Mouse (Mus musculus): ENCODE measurements around the gene Cox15.

Gene Cox15

GRCm38 (mm10) chr19:43761543-43762256, 8.9 kb upstream of the Cox15 start:
- no peak for ATAC-seq (ENCODE audit: low TSS enrichment)

- peak; percentile 62; the same call in 1 of the 2 replicates for ATAC-seq (ENCODE audit: low TSS enrichment)
These were observed 7.7 kb upstream of the Cox15 start for GRCm38 (mm10) chr19:43760504-43760903.

GRCm38 (mm10) chr19:43754872-43755271, 2.1 kb upstream of the Cox15 start:
- no peak for ATAC-seq (ENCODE audit: low TSS enrichment)

- ATAC-seq (ENCODE audit: low TSS enrichment) = no peak
These were observed 1.4 kb upstream of the Cox15 start for GRCm38 (mm10) chr19:43754237-43754636.

GRCm38 (mm10) chr19:43753226-43753835, 531 bp upstream of the Cox15 start:
- ATAC-seq (ENCODE audit: low TSS enrichment) = peak; percentile 77

GRCm38 (mm10) chr19:43750008-43750407, 2.8 kb downstream of the Cox15 start:
- no peak for ATAC-seq (ENCODE audit: low TSS enrichment)

- ATAC-seq (ENCODE audit: low TSS enrichment) = no peak
These were observed 4.9 kb downstream of the Cox15 start for GRCm38 (mm10) chr19:43747877-43748276.

GRCm38 (mm10) chr19:43745740-43746139, 7.1 kb downstream of the Cox15 start:
- no peak for ATAC-seq (ENCODE audit: low TSS enrichment)

- no peak for ATAC-seq (ENCODE audit: low TSS enrichment)
These were observed 9.4 kb downstream of the Cox15 start for GRCm38 (mm10) chr19:43743401-43743800.

- ATAC-seq (ENCODE audit: low TSS enrichment) = peak; percentile 76
These were observed 14.4 kb downstream of the Cox15 start for GRCm38 (mm10) chr19:43738409-43738808.

GRCm38 (mm10) chr19:43731157-43731556, 21.6 kb downstream of the Cox15 start:
- ATAC-seq (ENCODE audit: low TSS enrichment) = no peak

- no peak for ATAC-seq (ENCODE audit: low TSS enrichment)
These were observed 22.8 kb downstream of the Cox15 start for GRCm38 (mm10) chr19:43730037-43730428.

- no peak for ATAC-seq (ENCODE audit: low TSS enrichment)
These were observed 23.3 kb downstream of the Cox15 start for GRCm38 (mm10) chr19:43729296-43730036.

GRCm38 (mm10) chr19:43726510-43727146, 26.2 kb downstream of the Cox15 start:
- ATAC-seq (ENCODE audit: low TSS enrichment) = no peak

GRCm38 (mm10) chr19:43724821-43725220, 28.0 kb downstream of the Cox15 start:
- ATAC-seq (ENCODE audit: low TSS enrichment) = no peak

- no peak for ATAC-seq (ENCODE audit: low TSS enrichment)
These were observed 28.6 kb downstream of the Cox15 start for GRCm38 (mm10) chr19:43724194-43724593.

GRCm38 (mm10) chr19:43723501-43723900, 29.3 kb downstream of the Cox15 start:
- ATAC-seq (ENCODE audit: low TSS enrichment) = no peak

- no peak for ATAC-seq (ENCODE audit: low TSS enrichment)
These were observed 29.9 kb downstream of the Cox15 start for GRCm38 (mm10) chr19:43722891-43723290.

GRCm38 (mm10) chr19:43720061-43720460, 32.7 kb downstream of the Cox15 start:
- peak; percentile 87 for ATAC-seq (ENCODE audit: low TSS enrichment)

GRCm38 (mm10) chr19:43711971-43712370, 40.8 kb downstream of the Cox15 start:
- no peak for ATAC-seq (ENCODE audit: low TSS enrichment)

GRCm38 (mm10) chr19:43711159-43711916, 41.5 kb downstream of the Cox15 start:
- no peak for ATAC-seq (ENCODE audit: low TSS enrichment)

- ATAC-seq (ENCODE audit: low TSS enrichment) = no peak; the same call in 1 of the 2 replicates
These were observed 43.5 kb downstream of the Cox15 start for GRCm38 (mm10) chr19:43709317-43709716.
